Mouse (Mus musculus) gastrocnemius, adult 18-20 months (tissue): ENCODE measurements around the gene Inka1. TPM values are rescaled to one million over a fixed set of nuclear protein-coding genes. Genes with fewer than 3 reads are reported as not detected.
A peak's percentile ranks its signal among the peaks of the same experiment; 100 is the strongest.

Experiments used
- DNase-seq: peaks from one replicate; pipeline ENCODE4 v3.0.0; 2021; ENCODE audit warnings: low spot score
- total RNA-seq, 2 experiments: library from RNA; stranded (reverse); gene quantifications; 2 replicates each; pipeline ENCODE4 v1.2.3; 2021

Gene Inka1
- total RNA-seq, 2 experiments from 2014 or later = 1.5 to 3.0 TPM

- DNase-seq = no peak
These were observed 1.5 kb downstream of the Inka1 start for GRCm38 (mm10) chr9:107984052-107984753.

GRCm38 (mm10) chr9:107983421-107983890 lies 2.2 kb downstream of the Inka1 start:
- DNase-seq = peak; percentile 79

GRCm38 (mm10) chr9:107982681-107983346 lies 2.9 kb downstream of the Inka1 start, which contains the start of gene Gm20661:
TSS of gene Gm20661 (plus strand) at chr9:107983058.
- DNase-seq = peak; percentile 50

GRCm38 (mm10) chr9:107981684-107982605 lies 3.7 kb downstream of the Inka1 start:
- no peak for DNase-seq

- DNase-seq = no peak
These were observed 6.9 kb downstream of the Inka1 start for GRCm38 (mm10) chr9:107978815-107979214.

GRCm38 (mm10) chr9:107975399-107976386 lies 10.0 kb downstream of the Inka1 start, which contains the start of gene Uba7:
TSS of gene Uba7 (plus strand) at chr9:107975505.
- peak; percentile 28 for DNase-seq

GRCm38 (mm10) chr9:107974491-107975171 lies 11.0 kb downstream of the Inka1 start:
- DNase-seq = no peak

- no peak for DNase-seq
These were observed 13.8 kb downstream of the Inka1 start for GRCm38 (mm10) chr9:107971690-107972541.

- no peak for DNase-seq
These were observed 15.4 kb downstream of the Inka1 start for GRCm38 (mm10) chr9:107970311-107970710.

GRCm38 (mm10) chr9:107968531-107968930 lies 17.1 kb downstream of the Inka1 start:
- DNase-seq = no peak

- no peak for DNase-seq
These were observed 18.2 kb downstream of the Inka1 start for GRCm38 (mm10) chr9:107967437-107967836.

- DNase-seq = no peak
These were observed 19.0 kb downstream of the Inka1 start for GRCm38 (mm10) chr9:107966676-107967075.

GRCm38 (mm10) chr9:107964681-107965080 lies 21.0 kb downstream of the Inka1 start:
- no peak for DNase-seq

- peak; percentile 77 for DNase-seq
These were observed 22.0 kb downstream of the Inka1 start for GRCm38 (mm10) chr9:107963700-107964099.

- DNase-seq = no peak
These were observed 22.8 kb downstream of the Inka1 start for GRCm38 (mm10) chr9:107962916-107963315.

GRCm38 (mm10) chr9:107961881-107962280 lies 23.8 kb downstream of the Inka1 start:
- no peak for DNase-seq

GRCm38 (mm10) chr9:107961351-107961762 lies 24.3 kb downstream of the Inka1 start:
- no peak for DNase-seq

GRCm38 (mm10) chr9:107960928-107961327 lies 24.8 kb downstream of the Inka1 start:
- no peak for DNase-seq

- DNase-seq = no peak
These were observed 25.8 kb downstream of the Inka1 start for GRCm38 (mm10) chr9:107959896-107960295.
